Mouse (Mus musculus) hindbrain, embryonic 12.5 days (tissue): Measurements from ENCODE around the gene Fam114a1. TPM values are rescaled to one million over a fixed set of nuclear protein-coding genes. Genes with fewer than 3 reads are reported as not detected.

Source experiments
- ATAC-seq: fragments of 200-750 bp; cut with Nextera tagmentation; 2 replicates; pipeline ENCODE4 v1.8.0; 2017; ENCODE audit warnings: moderate TSS enrichment; ENCODE audit not compliant: low FRiP score
- H3K27ac ChIP-seq: fragments of 300-500 bp; sonication (generic); 2 replicates; pipeline ENCODE4 v1.5.1; 2016; ENCODE audit warnings: mild to moderate bottlenecking
- H3K27me3 ChIP-seq: fragments of 300-500 bp; sonication (generic); 2 replicates; pipeline ENCODE4 v1.6.1; 2016; ENCODE audit warnings: mild to moderate bottlenecking
- H3K36me3 ChIP-seq: fragments of 300-500 bp; sonication (generic); 2 replicates; pipeline ENCODE4 v1.6.1; 2016; ENCODE audit warnings: mild to moderate bottlenecking
- H3K4me1 ChIP-seq: fragments of 300-500 bp; sonication (generic); 2 replicates; pipeline ENCODE4 v1.6.1; 2016
- H3K4me2 ChIP-seq: fragments of 300-500 bp; sonication (generic); replicated peaks from 2 replicates; pipeline ENCODE4 v1.6.1; 2016; ENCODE audit warnings: mild to moderate bottlenecking
- H3K4me3 ChIP-seq: fragments of 300-500 bp; sonication (generic); 2 replicates; pipeline ENCODE4 v1.5.1; 2016; ENCODE audit warnings: mild to moderate bottlenecking
- H3K9ac ChIP-seq: fragments of 300-500 bp; sonication (generic); 2 replicates; pipeline ENCODE4 v1.6.1; 2016; ENCODE audit warnings: mild to moderate bottlenecking, moderate library complexity
- H3K9me3 ChIP-seq: fragments of 300-500 bp; sonication (generic); replicated peaks from 2 replicates; pipeline ENCODE4 v1.6.1; 2016; ENCODE audit warnings: mild to moderate bottlenecking
- WGBS: fragments of 180-500 bp; shearing (Covaris S2); methylation state at CpG from one replicate; pipeline ENCODE4 v1.1.7; 2016; 5-methylcytosine and 5-hydroxymethylcytosine counted together
- polyA plus RNA-seq: library from polyadenylated mRNA; unstranded; fragments of >200 nt; fragmentation: Nextera tagmentation; extraction: Ambion mirVana; gene quantifications from 2 replicates; pipeline ENCODE4 v1.2.1, GENCODE M21; 2016

The Fam114a1 gene
- polyA plus RNA-seq, 1 experiment from 2014 or later = 27.9 TPM

DNA sequence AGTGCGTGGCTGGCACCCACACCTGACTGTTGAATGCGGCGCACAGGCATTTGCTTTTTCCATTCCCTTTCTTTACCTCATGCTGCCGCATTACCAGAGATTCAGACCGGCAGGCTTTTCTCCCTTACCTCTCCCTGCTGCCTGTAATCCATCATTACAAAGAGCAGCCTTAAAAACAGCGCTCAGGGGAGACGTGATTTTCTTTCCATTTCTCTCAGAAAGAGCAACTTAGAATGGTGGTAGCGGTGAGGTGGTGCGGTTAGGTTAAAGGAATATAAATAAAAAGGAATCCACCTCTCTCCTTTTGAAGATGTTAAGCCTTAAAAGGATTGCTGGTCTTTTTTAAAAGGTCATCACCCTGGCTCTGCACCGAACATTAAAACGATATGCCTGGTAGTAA lies 100.0 kb downstream of the Fam114a1 start:
- WGBS = 73% methylated on average over 11 of the region's 11 CpGs
- Histone ChIP-seq H3K9me3 (no peaks in the 10 kb centered on the region), H3K4me1 (no peaks in the 10 kb centered on the region; the same call in 1 of the 2 replicates), H3K27ac (no peak overlapping the region), H3K27me3 (no peaks in the 10 kb centered on the region), H3K4me3 (no peak overlapping the region), H3K4me2 (no peak overlapping the region), H3K9ac (no peak overlapping the region), H3K36me3 (no peaks in the 10 kb centered on the region)
- ATAC-seq = no peak

DNA sequence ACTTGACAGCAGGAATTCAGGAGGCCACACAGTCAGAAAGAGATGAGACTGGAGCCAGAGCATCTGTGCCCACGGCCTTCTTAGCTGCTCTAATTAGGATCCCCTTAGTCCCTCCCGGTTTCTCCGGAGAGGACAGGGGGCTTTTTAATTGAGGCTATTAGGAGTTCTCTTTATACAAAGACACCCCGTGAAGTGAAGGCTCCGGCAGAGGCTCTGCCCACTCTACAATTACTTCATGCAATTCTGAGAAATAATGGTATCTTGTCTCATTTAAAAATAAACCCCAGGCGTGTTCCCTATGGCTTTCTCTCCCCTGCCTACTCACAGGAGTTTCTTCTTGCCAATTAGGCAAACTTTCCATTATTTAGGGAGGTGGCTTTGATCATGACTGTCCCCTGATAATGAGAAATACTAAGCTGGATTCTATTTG lies 101.8 kb downstream of the Fam114a1 start:
- Histone ChIP-seq H3K9me3 (no peaks in the 10 kb centered on the region), H3K27ac (peak overlapping the region; percentile 45; the same call in 1 of the 2 replicates), H3K4me3 (no peak overlapping the region), H3K27me3 (no peaks in the 10 kb centered on the region), H3K4me2 (no peak overlapping the region), H3K36me3 (no peaks in the 10 kb centered on the region), H3K9ac (no peak overlapping the region), H3K4me1 (no peaks in the 10 kb centered on the region; the same call in 1 of the 2 replicates)
- WGBS = 24% methylated on average over 6 of the region's 6 CpGs
- peak; percentile 77; the same call in 1 of the 2 replicates for ATAC-seq

DNA sequence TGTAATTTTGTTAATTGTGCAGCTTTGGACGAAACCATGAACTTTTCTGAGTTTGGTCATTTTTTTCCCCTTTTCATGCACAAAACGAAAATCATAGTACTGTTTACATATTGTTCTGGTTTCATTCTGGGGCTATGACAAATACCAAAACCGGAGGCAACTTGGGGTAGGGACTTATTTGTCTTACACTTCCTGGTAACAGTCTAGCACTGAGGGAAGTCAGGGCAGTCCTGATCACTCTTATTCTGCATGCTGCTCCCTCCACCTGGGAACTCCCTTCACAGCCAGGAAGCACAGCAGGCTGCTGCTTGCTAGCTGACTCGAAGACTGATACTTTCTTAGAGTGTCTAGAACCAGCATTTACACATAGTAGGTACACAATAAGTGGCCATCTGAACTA lies 103.4 kb downstream of the Fam114a1 start:
- H3K27me3 ChIP-seq = no peaks in the 10 kb centered on the region
- no peaks in the 10 kb centered on the region; the same call in 1 of the 2 replicates for H3K4me1 ChIP-seq
- no peak overlapping the region for H3K27ac ChIP-seq
- WGBS = 75% methylated on average over 4 of the region's 4 CpGs
- no peak overlapping the region for H3K4me3 ChIP-seq
- no peak overlapping the region for H3K9ac ChIP-seq
- no peaks in the 10 kb centered on the region for H3K36me3 ChIP-seq
- no peak for ATAC-seq
- no peak overlapping the region for H3K4me2 ChIP-seq
- H3K9me3 ChIP-seq = no peaks in the 10 kb centered on the region

DNA sequence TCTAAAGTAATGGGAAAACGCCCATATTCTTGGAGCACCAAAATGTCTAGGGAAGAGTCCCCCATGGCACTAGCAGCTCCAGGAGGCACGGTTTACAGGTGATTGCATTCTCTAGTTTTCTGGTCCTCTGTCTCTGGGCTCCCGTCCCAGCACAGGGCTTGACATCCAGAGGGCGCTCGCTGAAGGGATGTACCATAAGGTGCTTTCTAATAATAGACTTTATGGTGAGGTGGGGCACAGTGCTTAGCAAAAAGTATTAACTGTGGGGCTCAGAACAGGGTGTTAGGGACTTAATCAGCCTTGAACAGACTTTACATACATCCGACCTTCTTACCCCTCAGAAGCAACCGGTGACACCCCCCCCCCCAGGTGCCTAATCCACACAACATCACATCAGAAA lies 104.8 kb downstream of the Fam114a1 start:
- H3K4me1 ChIP-seq = no peaks in the 10 kb centered on the region; the same call in 1 of the 2 replicates
- H3K9ac ChIP-seq = no peak overlapping the region
- H3K27ac ChIP-seq = no peak overlapping the region
- no peaks in the 10 kb centered on the region for H3K36me3 ChIP-seq
- H3K4me2 ChIP-seq = no peak overlapping the region
- no peaks in the 10 kb centered on the region for H3K9me3 ChIP-seq
- WGBS = 62% methylated on average over 7 of the region's 7 CpGs
- H3K27me3 ChIP-seq = no peaks in the 10 kb centered on the region
- no peak for ATAC-seq
- no peak overlapping the region for H3K4me3 ChIP-seq

DNA sequence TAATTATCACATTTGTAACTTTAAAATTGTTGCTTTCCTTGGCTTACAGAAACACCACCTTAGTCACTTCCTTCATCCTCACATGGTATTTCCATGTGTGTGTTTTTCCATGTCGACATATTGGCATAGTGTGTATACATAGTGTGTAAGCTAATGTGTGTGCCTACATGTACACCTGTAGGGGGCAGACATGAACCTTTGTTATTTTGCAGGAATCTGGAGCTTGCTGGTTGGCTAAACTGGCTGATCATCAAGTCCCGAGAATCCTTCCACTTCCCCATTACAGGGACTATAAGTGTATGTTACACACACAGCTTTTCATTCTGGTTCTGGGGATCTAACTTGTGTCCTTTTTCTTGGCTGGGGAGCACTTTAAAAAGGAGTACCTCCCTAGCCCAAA lies 106.2 kb downstream of the Fam114a1 start:
- 87% methylated on average over 2 of the region's 2 CpGs for WGBS
- Histone ChIP-seq H3K27ac (no peak overlapping the region), H3K36me3 (no peaks in the 10 kb centered on the region), H3K4me1 (no peaks in the 10 kb centered on the region), H3K4me2 (no peak overlapping the region), H3K27me3 (no peaks in the 10 kb centered on the region), H3K9ac (no peak overlapping the region), H3K9me3 (no peaks in the 10 kb centered on the region), H3K4me3 (no peak overlapping the region)
- ATAC-seq = no peak

GRCm38 (mm10) chr5:65076748-65077147 lies 106.9 kb downstream of the Fam114a1 start:
- ATAC-seq = no peak
- Histone ChIP-seq H3K27ac (no peak overlapping the region), H3K27me3 (no peaks in the 10 kb centered on the region), H3K36me3 (no peaks in the 10 kb centered on the region), H3K9me3 (no peaks in the 10 kb centered on the region), H3K9ac (no peak overlapping the region), H3K4me3 (no peak overlapping the region), H3K4me2 (no peak overlapping the region), H3K4me1 (no peaks in the 10 kb centered on the region)
- WGBS = 60% methylated on average over 3 of the region's 3 CpGs

DNA sequence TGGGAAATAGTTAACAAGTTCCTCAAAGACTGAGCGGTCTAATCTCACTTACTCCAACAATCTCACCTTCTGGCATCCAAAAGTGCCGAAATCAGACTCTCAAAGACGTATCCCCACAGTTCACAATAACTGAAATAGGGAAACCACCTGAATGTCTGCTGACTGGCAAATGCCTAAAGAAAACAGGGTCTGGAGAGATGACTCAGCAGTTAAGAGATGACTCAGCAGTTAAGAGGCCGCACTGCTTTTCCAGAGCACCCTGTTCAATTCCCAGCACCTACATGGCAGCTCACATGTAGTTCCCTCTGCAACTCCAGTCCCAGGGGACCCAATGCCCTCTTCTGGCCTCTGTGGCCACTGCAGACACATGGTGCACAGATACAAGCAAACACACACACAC lies 108.2 kb downstream of the Fam114a1 start:
- H3K4me2 ChIP-seq = no peak overlapping the region
- WGBS = 89% methylated on average over 4 of the region's 4 CpGs
- H3K4me3 ChIP-seq = no peak overlapping the region
- H3K27ac ChIP-seq = no peak overlapping the region
- no peak for ATAC-seq
- H3K9me3 ChIP-seq = no peaks in the 10 kb centered on the region
- no peaks in the 10 kb centered on the region for H3K4me1 ChIP-seq
- H3K9ac ChIP-seq = no peak overlapping the region
- no peaks in the 10 kb centered on the region for H3K27me3 ChIP-seq
- H3K36me3 ChIP-seq = no peaks in the 10 kb centered on the region

DNA sequence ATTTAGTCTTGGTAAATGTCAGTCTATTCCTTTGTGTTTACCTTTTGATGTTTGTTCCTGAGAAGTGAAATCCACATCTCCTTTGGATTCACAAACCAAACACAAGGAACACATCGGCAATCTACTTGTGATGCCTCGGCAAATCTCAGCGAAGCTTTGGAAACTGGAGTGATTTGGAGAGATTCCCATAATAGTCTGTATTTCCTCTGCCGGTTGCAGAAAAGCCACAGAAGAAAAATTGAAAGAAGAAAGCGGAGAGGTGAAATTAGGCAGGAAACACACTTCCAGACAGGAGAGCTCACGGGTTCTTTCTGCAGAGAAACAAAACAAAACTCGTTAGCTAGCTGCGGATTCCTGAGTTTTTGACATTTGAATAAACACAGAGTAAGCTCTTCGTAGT lies 110.0 kb downstream of the Fam114a1 start:
- 77% methylated on average over 9 of the region's 9 CpGs for WGBS
- H3K27ac ChIP-seq = no peak overlapping the region
- ATAC-seq = no peak

DNA sequence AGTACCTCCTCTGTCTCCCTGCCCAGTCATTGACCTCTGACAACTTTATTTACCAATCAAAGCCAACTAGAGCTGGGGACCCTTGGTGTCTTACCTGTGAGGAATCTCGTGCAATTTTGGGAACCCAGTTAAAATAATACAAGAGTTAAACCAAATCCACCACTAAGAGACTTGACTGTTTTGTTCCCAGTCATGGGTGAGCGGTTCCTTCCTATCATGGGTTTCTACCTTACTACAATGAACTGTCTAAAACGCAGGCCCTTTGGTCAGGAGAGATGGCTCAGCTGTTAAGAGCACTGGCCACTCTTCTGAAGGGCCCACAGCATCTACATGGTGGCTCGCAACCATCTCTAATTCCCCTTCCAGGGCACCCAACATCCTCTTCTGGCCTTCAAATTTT lies 112.0 kb downstream of the Fam114a1 start:
- Histone ChIP-seq H3K9me3 (no peaks in the 10 kb centered on the region), H3K4me3 (no peak overlapping the region), H3K4me2 (no peak overlapping the region), H3K4me1 (no peaks in the 10 kb centered on the region), H3K36me3 (no peaks in the 10 kb centered on the region), H3K27me3 (no peaks in the 10 kb centered on the region), H3K27ac (no peak overlapping the region), H3K9ac (no peak overlapping the region)
- ATAC-seq = no peak
- WGBS = 82% methylated on average over 4 of the region's 4 CpGs

More for the DNA sequence above, 110.0 kb downstream of the Fam114a1 start:
- Histone ChIP-seq H3K9me3 (no peaks in the 10 kb centered on the region), H3K27me3 (no peaks in the 10 kb centered on the region), H3K4me2 (no peak overlapping the region), H3K36me3 (no peaks in the 10 kb centered on the region), H3K9ac (no peak overlapping the region), H3K4me3 (no peak overlapping the region), H3K4me1 (no peaks in the 10 kb centered on the region)

DNA sequence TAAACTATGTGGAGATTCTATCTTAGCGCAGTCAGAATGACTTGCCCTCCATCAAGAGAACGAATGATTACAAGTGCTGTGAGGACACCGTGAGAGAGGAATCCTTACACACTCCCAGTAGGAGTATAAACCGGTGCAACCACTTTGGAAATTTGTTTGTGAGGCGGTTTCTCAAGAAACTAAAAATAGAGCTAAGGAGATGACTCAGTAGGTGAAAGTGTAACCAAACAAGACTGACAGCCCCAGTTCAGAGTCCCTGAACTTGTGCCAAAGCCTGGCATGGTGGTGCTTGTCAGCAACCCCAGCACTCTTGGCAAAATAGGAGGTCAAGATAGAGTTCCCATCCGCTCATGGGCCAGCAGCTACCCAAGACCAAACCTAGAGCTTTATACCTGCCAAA lies 116.7 kb downstream of the Fam114a1 start:
- 88% methylated on average over 6 of the region's 6 CpGs for WGBS
- Histone ChIP-seq H3K27me3 (no peaks in the 10 kb centered on the region), H3K4me2 (no peak overlapping the region), H3K4me3 (no peak overlapping the region), H3K36me3 (no peaks in the 10 kb centered on the region), H3K4me1 (no peaks in the 10 kb centered on the region), H3K27ac (no peak overlapping the region), H3K9me3 (no peaks in the 10 kb centered on the region), H3K9ac (no peak overlapping the region)
- ATAC-seq = no peak

GRCm38 (mm10) chr5:65089707-65090106 lies 119.8 kb downstream of the Fam114a1 start:
- no peaks in the 10 kb centered on the region for H3K36me3 ChIP-seq
- no peak for ATAC-seq

GRCm38 (mm10) chr5:65091184-65091858 lies 121.5 kb downstream of the Fam114a1 start:
- no peak for ATAC-seq

More at GRCm38 (mm10) chr5:65089707-65090106, 119.8 kb downstream of the Fam114a1 start:
- H3K4me1 ChIP-seq = peaks cover 3% of the 10 kb centered on the region; the same call in 1 of the 2 replicates
- H3K9me3 ChIP-seq = no peaks in the 10 kb centered on the region
- WGBS = 67% methylated on average over 3 of the region's 3 CpGs
- H3K27ac ChIP-seq = no peak overlapping the region
- H3K4me3 ChIP-seq = no peak overlapping the region
- no peak overlapping the region for H3K9ac ChIP-seq
- peaks cover 3% of the 10 kb centered on the region; the same call in 1 of the 2 replicates for H3K27me3 ChIP-seq
- no peak overlapping the region for H3K4me2 ChIP-seq

More at GRCm38 (mm10) chr5:65091184-65091858, 121.5 kb downstream of the Fam114a1 start:
- Histone ChIP-seq H3K27ac (no peak overlapping the region), H3K4me3 (no peak overlapping the region), H3K9me3 (no peaks in the 10 kb centered on the region), H3K27me3 (peaks cover 3% of the 10 kb centered on the region; the same call in 1 of the 2 replicates), H3K9ac (no peak overlapping the region), H3K4me1 (peaks cover 3% of the 10 kb centered on the region; the same call in 1 of the 2 replicates), H3K4me2 (no peak overlapping the region), H3K36me3 (no peaks in the 10 kb centered on the region)
- 74% methylated on average over 11 of the region's 11 CpGs for WGBS
